Mouse (Mus musculus) left cerebral cortex, adult 9 months (tissue): ENCODE results near the gene 5830411N06Rik.

Source experiments
- DNase-seq, 2 experiments: peaks; one replicate each; pipeline ENCODE4 v3.0.0; 2022; ENCODE audit warnings: low spot score in 2 of 2

Gene 5830411N06Rik

GRCm38 (mm10) chr7:140247216-140247615 lies at the start of gene 5830411N06Rik:
Gene 5830411N06Rik (plus strand): TSS chr7:140247284.
- no peak for DNase-seq

- no peak for DNase-seq
These were observed 46.0 kb upstream of the 5830411N06Rik start for GRCm38 (mm10) chr7:140201090-140201489.

GRCm38 (mm10) chr7:140205864-140206263 lies 41.2 kb upstream of the 5830411N06Rik start, which contains the start of gene Olfr524:
Gene Olfr524 (minus strand): TSS chr7:140205964.
- no peak for DNase-seq

GRCm38 (mm10) chr7:140206904-140207303 lies 40.2 kb upstream of the 5830411N06Rik start:
- DNase-seq, result no peak

GRCm38 (mm10) chr7:140208153-140208552 lies 38.9 kb upstream of the 5830411N06Rik start:
- no peak for DNase-seq

- DNase-seq, result no peak
These were observed 38.4 kb upstream of the 5830411N06Rik start for GRCm38 (mm10) chr7:140208677-140209076.

GRCm38 (mm10) chr7:140213841-140214240 lies 33.2 kb upstream of the 5830411N06Rik start:
- no peak for DNase-seq

- DNase-seq, result no peak
These were observed 29.1 kb upstream of the 5830411N06Rik start, which contains the start of gene Cd163l1 for GRCm38 (mm10) chr7:140217967-140218366. Gene Cd163l1 (plus strand): TSS chr7:140218267.

GRCm38 (mm10) chr7:140219268-140219667 lies 27.8 kb upstream of the 5830411N06Rik start:
- DNase-seq, result no peak

GRCm38 (mm10) chr7:140220375-140220774 lies 26.7 kb upstream of the 5830411N06Rik start:
- DNase-seq, result no peak

GRCm38 (mm10) chr7:140224209-140224608 lies 22.9 kb upstream of the 5830411N06Rik start:
- DNase-seq, result no peak

- DNase-seq, result no peak
These were observed 18.6 kb upstream of the 5830411N06Rik start for GRCm38 (mm10) chr7:140228476-140228875.

GRCm38 (mm10) chr7:140231026-140231425 lies 16.1 kb upstream of the 5830411N06Rik start:
- DNase-seq, result no peak

- no peak for DNase-seq
These were observed 13.4 kb upstream of the 5830411N06Rik start for GRCm38 (mm10) chr7:140233696-140234095.

GRCm38 (mm10) chr7:140253780-140254299 lies 6.8 kb downstream of the 5830411N06Rik start:
- no peak for DNase-seq

GRCm38 (mm10) chr7:140295746-140296145 lies 48.7 kb downstream of the 5830411N06Rik start:
- DNase-seq, result no peak

GRCm38 (mm10) chr7:140296876-140297275 lies 49.8 kb downstream of the 5830411N06Rik start:
- DNase-seq, result no peak

- DNase-seq, result no peak
These were observed 52.3 kb downstream of the 5830411N06Rik start for GRCm38 (mm10) chr7:140299416-140299815.

- no peak for DNase-seq
These were observed 72.8 kb downstream of the 5830411N06Rik start for GRCm38 (mm10) chr7:140319861-140320385.

- no peak for DNase-seq
These were observed 73.5 kb downstream of the 5830411N06Rik start, which contains the start of gene Olfr525 for GRCm38 (mm10) chr7:140320558-140320957. Gene Olfr525 (plus strand): TSS chr7:140320858.

- no peak for DNase-seq
These were observed 74.1 kb downstream of the 5830411N06Rik start for GRCm38 (mm10) chr7:140321135-140321534.

GRCm38 (mm10) chr7:140329766-140330304 lies 82.8 kb downstream of the 5830411N06Rik start:
- no peak for DNase-seq

- no peak for DNase-seq
These were observed 86.6 kb downstream of the 5830411N06Rik start, which contains the start of gene Olfr527 for GRCm38 (mm10) chr7:140333717-140334116. Gene Olfr527 (plus strand): TSS chr7:140334017.
